Mouse (Mus musculus): Measurements from ENCODE around the gene Art5.

DNA sequence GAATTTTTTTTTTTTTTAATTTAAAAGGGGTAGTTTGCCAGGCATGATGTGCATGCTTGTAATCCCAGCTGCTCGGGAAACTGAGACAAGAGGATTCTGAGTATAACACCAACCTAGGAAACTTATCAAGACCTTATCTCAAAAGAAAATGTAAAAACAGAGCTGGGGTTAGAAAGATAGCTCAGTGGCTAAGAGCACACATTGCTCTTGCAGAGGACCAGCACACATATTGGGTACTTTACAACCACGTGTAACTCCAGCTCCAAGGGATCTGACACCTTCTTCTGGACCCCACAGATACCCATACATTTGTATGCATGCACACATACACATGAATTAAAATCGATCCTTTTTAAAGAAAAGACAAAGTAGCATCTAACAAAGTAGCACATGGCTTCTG, 47.9 kb downstream of the Art5 start:
- TF ChIP-seq POLR2A (IDR thresholded peaks at IDR 0.05; ENCODE audit: control insufficient read depth, extremely low read depth, insufficient read depth, low read length, poor library complexity) (no peak), CTCF (IDR thresholded peaks at IDR 0.05; ENCODE audit: borderline replicate concordance, control insufficient read depth, extremely low read depth, insufficient read depth, low read length, poor library complexity) (no peak)

Measured in thymus, adult 2 months (tissue).